Mouse (Mus musculus) kidney, embryonic 14.5 days (tissue): Measurements from ENCODE around the gene Tmem234. TPM values are rescaled to one million over a fixed set of nuclear protein-coding genes. Genes with fewer than 3 reads are reported as not detected.

Experiments
- ATAC-seq: fragments of 200-750 bp; cut with Nextera tagmentation; 2 replicates; pipeline ENCODE4 v1.8.0; 2017; ENCODE audit warnings: moderate number of reproducible peaks, mild to moderate bottlenecking, moderate TSS enrichment, moderate library complexity; ENCODE audit not compliant: low FRiP score, low TSS enrichment
- H3K27ac ChIP-seq: fragments of 300-500 bp; sonication (generic); 2 replicates; pipeline ENCODE4 v1.5.1; 2014; ENCODE audit warnings: low read depth, mild to moderate bottlenecking, low read length, moderate library complexity, mixed read lengths
- H3K27me3 ChIP-seq: fragments of 300-500 bp; sonication (generic); 2 replicates; pipeline ENCODE4 v1.6.1; 2014; ENCODE audit warnings: mild to moderate bottlenecking, low read length; ENCODE audit not compliant: control insufficient read depth, insufficient read depth
- H3K36me3 ChIP-seq: fragments of 300-500 bp; sonication (generic); 2 replicates; pipeline ENCODE4 v1.6.1; 2014; ENCODE audit warnings: low read length, mixed read lengths; ENCODE audit not compliant: control insufficient read depth, insufficient read depth
- H3K4me1 ChIP-seq: fragments of 300-500 bp; sonication (generic); 2 replicates; pipeline ENCODE4 v1.6.1; 2014; ENCODE audit warnings: low read length, mixed read lengths; ENCODE audit not compliant: control insufficient read depth, insufficient read depth
- H3K4me2 ChIP-seq: fragments of 300-500 bp; sonication (generic); replicated peaks from 2 replicates; pipeline ENCODE4 v1.6.1; 2014; ENCODE audit warnings: low read depth, mild to moderate bottlenecking, low read length
- H3K4me3 ChIP-seq: fragments of 300-500 bp; sonication (generic); 2 replicates; pipeline ENCODE4 v1.5.1; 2014; ENCODE audit warnings: mild to moderate bottlenecking, low read length
- H3K9ac ChIP-seq: fragments of 300-500 bp; sonication (generic); 2 replicates; pipeline ENCODE4 v1.6.1; 2014; ENCODE audit warnings: low read depth, mild to moderate bottlenecking, low read length, moderate library complexity
- H3K9me3 ChIP-seq: fragments of 300-500 bp; sonication (generic); 2 replicates; pipeline ENCODE4 v1.6.1; 2016; ENCODE audit warnings: low read length; ENCODE audit not compliant: control insufficient read depth
- WGBS: fragments of 180-500 bp; shearing (Covaris S2); extraction: QIAGEN DNeasy Blood & Tissue Kit; methylation state at CpG from one replicate; pipeline ENCODE4 v1.1.7; 2014; 5-methylcytosine and 5-hydroxymethylcytosine counted together
- polyA plus RNA-seq: library from polyadenylated mRNA; unstranded; fragments of >200 nt; fragmentation: Nextera tagmentation; extraction: Ambion mirVana; gene quantifications from 2 replicates; pipeline ENCODE4 v1.2.1, GENCODE M21; 2014

Gene Tmem234
- polyA plus RNA-seq, 1 experiment from 2014 or later: 213 TPM

DNA sequence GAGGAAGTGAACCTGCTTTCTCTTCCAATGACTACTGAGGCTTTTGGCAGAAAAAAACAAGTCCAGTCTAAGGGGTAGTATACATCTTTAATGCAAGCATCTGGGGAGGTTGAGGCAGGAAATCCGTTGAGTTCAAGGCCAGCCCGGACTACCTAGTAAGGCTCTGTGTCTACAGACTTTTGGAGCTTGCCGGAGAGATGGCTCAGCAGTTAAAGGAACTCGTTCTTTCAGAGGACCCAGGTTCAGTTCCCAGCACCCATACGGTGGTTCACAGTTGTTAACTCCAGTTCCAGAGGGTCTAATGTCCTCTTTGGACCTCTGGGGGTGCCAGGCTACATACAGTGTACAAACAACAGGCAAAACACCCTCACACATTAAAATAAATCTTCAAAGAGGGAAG lies 17.6 kb downstream of the Tmem234 start:
- peaks cover 16% of the 10 kb centered on the region for H3K4me1 ChIP-seq
- no peaks in the 10 kb centered on the region for H3K9me3 ChIP-seq
- H3K27me3 ChIP-seq: no peaks in the 10 kb centered on the region
- H3K9ac ChIP-seq: peak overlapping the region; percentile 80; the same call in 1 of the 2 replicates
- peaks cover 15% of the 10 kb centered on the region; the same call in 1 of the 2 replicates for H3K36me3 ChIP-seq
- H3K27ac ChIP-seq: no peak overlapping the region
- WGBS: 90% methylated on average over 5 of the region's 5 CpGs
- H3K4me3 ChIP-seq: peak overlapping the region; percentile 66
- ATAC-seq: no peak
- H3K4me2 ChIP-seq: peak overlapping the region; percentile 82

DNA sequence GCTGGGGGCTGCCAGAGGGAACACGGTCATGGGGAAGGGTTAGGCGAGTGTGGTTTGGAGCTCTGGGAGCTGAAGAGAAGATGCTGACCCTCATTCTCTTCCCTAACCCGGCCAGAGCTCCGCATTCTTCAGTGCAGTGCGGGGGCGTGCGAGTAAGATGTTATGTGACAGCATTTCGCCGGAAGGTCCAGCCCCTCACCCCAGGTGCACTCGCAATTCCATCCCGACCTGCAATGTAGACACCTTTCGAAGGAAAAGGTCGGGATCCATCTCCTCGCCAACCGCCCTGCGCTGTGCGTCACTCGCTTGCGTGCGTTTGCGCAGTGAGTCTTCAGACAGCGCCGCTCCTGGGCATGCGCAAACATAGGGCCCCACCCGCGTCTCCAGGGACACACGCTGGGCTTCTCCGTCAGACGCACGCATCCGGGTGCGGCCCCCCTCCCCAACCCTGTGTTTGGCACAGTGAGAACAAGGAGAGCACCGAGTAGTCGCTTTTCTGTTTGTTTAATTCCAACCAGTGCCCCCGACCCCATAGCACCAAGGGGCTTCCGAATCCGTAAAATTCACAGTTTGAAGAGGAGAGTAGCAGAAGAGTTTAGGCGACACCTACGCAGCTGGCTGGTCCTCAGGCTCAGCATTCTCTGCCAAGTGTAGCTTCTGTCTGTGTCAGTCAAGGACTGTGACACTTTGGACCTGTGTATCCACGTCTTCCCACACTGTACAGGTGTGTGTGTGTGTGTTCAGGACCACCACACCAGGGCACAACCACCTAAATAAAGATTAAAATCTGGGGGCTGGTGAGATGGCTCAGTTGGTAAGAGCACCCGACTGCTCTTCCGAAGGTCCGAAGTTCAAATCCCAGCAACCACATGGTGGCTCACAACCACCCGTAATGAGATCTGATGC lies 18.6 kb downstream of the Tmem234 start, which contains the start of gene Iqcc:
Iqcc (minus strand) TSS at position 314 of the 906 bp plus-strand sequence.
- peak within 1 kb of the TSS; percentile 82 for H3K4me2 ChIP-seq
- peak within 1 kb of the TSS; percentile 72; the same call in 1 of the 2 replicates for H3K27ac ChIP-seq
- WGBS: 5% methylated on average over 43 of the region's 44 CpGs
- no peaks in the 10 kb centered on the region for H3K9me3 ChIP-seq
- ATAC-seq: peak; percentile 87
- peak within 1 kb of the TSS; percentile 80 for H3K9ac ChIP-seq
- peak within 1 kb of the TSS; percentile 66 for H3K4me3 ChIP-seq
- H3K4me1 ChIP-seq: peaks cover 18% of the 10 kb centered on the region
- H3K36me3 ChIP-seq: peaks cover 15% of the 10 kb centered on the region; the same call in 1 of the 2 replicates
- no peaks in the 10 kb centered on the region for H3K27me3 ChIP-seq

DNA sequence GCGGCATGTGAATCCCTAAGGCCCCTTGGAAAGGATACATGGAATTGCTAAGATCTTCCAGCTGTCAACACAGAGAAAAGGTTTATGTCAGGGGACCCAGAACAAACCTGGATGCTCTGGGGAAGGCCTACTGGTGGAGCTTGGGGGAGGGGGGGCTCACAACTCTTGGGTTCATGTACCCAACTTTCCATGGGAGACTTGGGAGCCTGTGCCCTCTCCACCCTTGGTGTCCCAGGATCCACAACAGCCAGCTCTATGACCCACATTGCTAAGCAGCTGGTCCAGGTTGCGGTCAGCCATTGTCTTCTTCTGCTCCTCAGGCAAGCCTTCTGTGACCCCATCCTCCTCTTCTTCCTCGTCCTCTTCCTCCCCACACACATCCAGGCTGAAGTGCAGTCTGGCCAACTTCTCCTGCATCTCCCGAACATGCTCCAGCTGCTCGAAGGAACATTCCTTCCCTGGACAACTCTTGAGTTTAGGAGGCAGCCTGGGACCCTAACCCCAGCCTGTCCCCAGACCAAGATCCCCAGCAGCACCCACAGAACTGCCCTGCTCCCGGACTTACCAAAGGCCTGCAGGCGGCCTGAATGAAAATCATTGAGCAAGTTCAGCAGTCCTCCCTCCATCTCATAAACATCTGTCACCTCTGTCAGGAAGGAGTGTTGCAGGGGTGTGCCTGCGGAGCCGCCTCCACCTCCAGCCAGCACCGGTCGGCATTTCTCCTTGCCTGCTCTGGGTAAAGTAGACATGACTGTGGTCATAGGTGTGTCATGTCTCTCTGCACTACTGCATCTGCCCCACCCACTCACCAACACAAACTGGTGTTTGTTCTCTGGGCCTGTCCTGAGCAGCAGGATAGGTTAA lies 20.2 kb downstream of the Tmem234 start:
- Histone ChIP-seq H3K9ac (no peak overlapping the region), H3K4me3 (no peak overlapping the region), H3K4me2 (0 out of 2 replicates have a peak overlapping the region, but pooled peaks have one; percentile 6), H3K27me3 (no peaks in the 10 kb centered on the region), H3K9me3 (no peaks in the 10 kb centered on the region), H3K27ac (no peak overlapping the region), H3K4me1 (peaks cover 28% of the 10 kb centered on the region), H3K36me3 (peaks cover 14% of the 10 kb centered on the region; the same call in 1 of the 2 replicates)
- WGBS: 85% methylated on average over 11 of the region's 11 CpGs
- no peak for ATAC-seq

DNA sequence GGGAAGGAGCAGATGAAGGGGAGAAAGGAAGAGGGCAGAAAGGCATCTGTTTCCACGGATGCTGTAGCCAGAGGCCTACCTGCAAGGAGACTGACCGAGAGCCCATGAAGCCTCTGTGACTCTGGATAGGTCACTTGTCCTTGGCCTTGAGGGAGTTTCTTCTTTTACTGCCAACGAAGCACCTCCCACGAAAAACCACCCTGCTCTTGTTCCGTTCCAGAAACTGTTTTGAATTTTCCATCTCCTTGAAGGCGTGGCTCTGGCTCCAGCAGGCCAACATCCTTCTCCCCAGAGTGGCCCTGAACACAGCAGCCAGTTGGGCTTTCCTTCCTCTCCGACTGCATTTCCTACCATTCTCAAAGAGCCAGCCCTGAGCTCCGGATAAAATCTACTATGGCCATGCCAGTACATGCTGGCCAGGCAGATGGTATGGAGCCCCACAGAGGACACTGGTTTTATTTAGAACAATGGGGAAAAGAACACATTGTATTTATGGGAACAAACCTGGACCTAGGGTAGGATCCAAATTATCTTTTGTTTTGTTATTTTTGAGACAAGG lies 20.9 kb downstream of the Tmem234 start:
- Histone ChIP-seq H3K4me2 (no peak overlapping the region), H3K27me3 (no peaks in the 10 kb centered on the region), H3K9me3 (no peaks in the 10 kb centered on the region), H3K9ac (no peak overlapping the region), H3K4me1 (peaks cover 28% of the 10 kb centered on the region), H3K36me3 (peaks cover 14% of the 10 kb centered on the region; the same call in 1 of the 2 replicates), H3K27ac (no peak overlapping the region), H3K4me3 (no peak overlapping the region)
- WGBS: 77% methylated on average over 8 of the region's 8 CpGs
- no peak for ATAC-seq

- Histone ChIP-seq H3K9ac (peak overlapping the region; percentile 64; the same call in 1 of the 2 replicates), H3K27ac (no peak overlapping the region), H3K27me3 (no peaks in the 10 kb centered on the region), H3K4me2 (no peak overlapping the region; the same call in 1 of the 2 replicates), H3K4me3 (peak overlapping the region; percentile 48; the same call in 1 of the 2 replicates), H3K36me3 (peaks cover 14% of the 10 kb centered on the region), H3K9me3 (no peaks in the 10 kb centered on the region), H3K4me1 (peaks cover 28% of the 10 kb centered on the region)
- ATAC-seq: no peak
- WGBS: 82% methylated on average over 11 of the region's 11 CpGs
These were observed 21.8 kb downstream of the Tmem234 start for GRCm38 (mm10) chr4:129622120-129622802.

- peak overlapping the region; percentile 48 for H3K4me3 ChIP-seq
- no peaks in the 10 kb centered on the region for H3K27me3 ChIP-seq
- H3K36me3 ChIP-seq: peaks cover 19% of the 10 kb centered on the region
- H3K27ac ChIP-seq: peak overlapping the region; percentile 68
- ATAC-seq: no peak
- H3K4me2 ChIP-seq: peak overlapping the region; percentile 65
- peak overlapping the region; percentile 64 for H3K9ac ChIP-seq
- H3K9me3 ChIP-seq: no peaks in the 10 kb centered on the region
- WGBS: 14% methylated on average over 8 of the region's 8 CpGs
- peaks cover 24% of the 10 kb centered on the region for H3K4me1 ChIP-seq
These were observed 22.5 kb downstream of the Tmem234 start for GRCm38 (mm10) chr4:129622803-129623535.

- Histone ChIP-seq H3K4me3 (peak within 1 kb of the TSS; percentile 48), H3K9me3 (no peaks in the 10 kb centered on the region), H3K4me2 (peak within 1 kb of the TSS; percentile 65), H3K9ac (peak within 1 kb of the TSS; percentile 64), H3K36me3 (peaks cover 26% of the 10 kb centered on the region), H3K27me3 (no peaks in the 10 kb centered on the region), H3K4me1 (peaks cover 20% of the 10 kb centered on the region), H3K27ac (peak within 1 kb of the TSS; percentile 89)
- peak; percentile 35; the same call in 1 of the 2 replicates for ATAC-seq
- WGBS: under 1% methylated on average over 10 of the region's 10 CpGs
These were observed 23.2 kb downstream of the Tmem234 start, which contains the start of gene Ccdc28b for GRCm38 (mm10) chr4:129623681-129624091. TSS of gene Ccdc28b (minus strand) at chr4:129623947.
